Mouse (Mus musculus) limb, embryonic 10.5 days (tissue): ENCODE measurements at regions not wholly inside any gene's neighbourhood (a gene's known extent, or its start where the extent isn't known, plus 50 kb on each side); places are given as distances from the start of the nearest gene placed in this dataset.
A peak's percentile ranks its signal among the peaks of the same experiment; 100 is the strongest.

ENCODE experiments used
- DNase-seq: peaks from one replicate; pipeline ENCODE4 v3.0.0-alpha.2; 2017; ENCODE audit warnings: low spot score
- H3K27ac ChIP-seq: fragments of 300-500 bp; sonication (generic); 2 replicates; pipeline ENCODE4 v1.5.1; 2016; ENCODE audit warnings: mild to moderate bottlenecking
- H3K27me3 ChIP-seq: fragments of 300-500 bp; sonication (generic); 2 replicates; pipeline ENCODE4 v1.6.1; 2016; ENCODE audit warnings: low read depth, mild to moderate bottlenecking; ENCODE audit not compliant: poor library complexity, severe bottlenecking
- H3K36me3 ChIP-seq: fragments of 300-500 bp; sonication (generic); 2 replicates; pipeline ENCODE4 v1.6.1; 2016; ENCODE audit warnings: mild to moderate bottlenecking, moderate library complexity
- H3K4me1 ChIP-seq: fragments of 300-500 bp; sonication (generic); 2 replicates; pipeline ENCODE4 v1.6.1; 2016
- H3K4me3 ChIP-seq: fragments of 300-500 bp; sonication (generic); 2 replicates; pipeline ENCODE4 v1.5.1; 2016; ENCODE audit warnings: mild to moderate bottlenecking, moderate library complexity
- H3K9me3 ChIP-seq: fragments of 300-500 bp; sonication (generic); replicated peaks from 2 replicates; pipeline ENCODE4 v1.6.1; 2016; ENCODE audit warnings: mild to moderate bottlenecking
- WGBS: fragments of 180-500 bp; shearing (Covaris S2); methylation state at CpG from one replicate; pipeline ENCODE4 v1.1.7; 2016; 5-methylcytosine and 5-hydroxymethylcytosine counted together

- Histone ChIP-seq H3K27me3 (no peaks in the 10 kb centered on the region), H3K36me3 (no peaks in the 10 kb centered on the region), H3K4me1 (no peaks in the 10 kb centered on the region), H3K4me3 (no peak overlapping the region), H3K27ac (no peak overlapping the region), H3K9me3 (no peaks in the 10 kb centered on the region)
- WGBS, result 82% methylated on average over 2 of the region's 2 CpGs
- no peak for DNase-seq
Measured at GRCm38 (mm10) chr9:23535872-23536271, 313.0 kb downstream of the Bmper start.

DNA sequence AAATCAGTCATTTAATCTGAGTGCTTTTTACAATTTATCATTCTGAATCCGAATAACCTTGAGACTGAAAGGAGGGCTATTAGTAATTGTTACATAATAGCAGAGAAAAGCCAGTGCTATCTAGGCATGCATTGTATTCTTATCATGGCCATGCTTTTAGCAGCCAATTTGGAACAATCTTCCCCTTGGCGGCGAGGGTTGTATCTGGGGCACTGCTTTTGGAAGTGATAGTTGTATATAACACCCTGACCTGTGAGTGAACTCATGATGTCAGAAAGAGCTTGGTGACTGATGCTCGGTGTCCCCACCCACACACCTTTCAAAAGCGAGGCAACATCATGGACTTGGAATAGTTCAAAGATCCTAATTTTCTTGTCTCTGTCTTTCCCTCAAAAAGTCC lies 315.2 kb downstream of the Bmper start:
- DNase-seq, result no peak
- no peaks in the 10 kb centered on the region for H3K36me3 ChIP-seq
- H3K4me3 ChIP-seq, result no peak overlapping the region
- H3K9me3 ChIP-seq, result no peaks in the 10 kb centered on the region
- no peak overlapping the region for H3K27ac ChIP-seq
- H3K4me1 ChIP-seq, result no peaks in the 10 kb centered on the region
- 80% methylated on average over 5 of the region's 5 CpGs for WGBS
- no peaks in the 10 kb centered on the region for H3K27me3 ChIP-seq

DNA sequence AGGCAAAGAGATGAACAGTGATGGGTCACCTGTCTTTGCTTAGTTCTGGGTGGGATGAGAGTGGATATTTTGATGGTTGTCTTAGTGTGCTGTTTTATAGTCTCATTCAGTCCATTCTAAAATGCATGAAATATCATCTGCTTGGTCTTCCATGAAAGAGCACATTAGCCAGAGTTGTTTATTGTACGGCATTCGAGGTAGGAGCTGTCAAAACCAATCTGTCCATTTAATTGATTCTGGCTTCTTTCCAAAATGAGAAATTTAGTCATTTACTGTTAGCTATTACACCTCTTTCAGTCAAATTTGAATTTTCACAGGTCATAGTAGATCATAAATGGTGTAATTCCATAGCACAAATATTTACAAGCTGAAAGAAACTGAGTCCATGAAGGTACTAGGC lies 328.8 kb downstream of the Bmper start:
- no peak overlapping the region for H3K27ac ChIP-seq
- no peaks in the 10 kb centered on the region for H3K9me3 ChIP-seq
- WGBS, result 90% methylated on average over 2 of the region's 2 CpGs
- H3K4me1 ChIP-seq, result no peaks in the 10 kb centered on the region
- H3K4me3 ChIP-seq, result no peak overlapping the region
- DNase-seq, result no peak
- no peaks in the 10 kb centered on the region for H3K36me3 ChIP-seq
- H3K27me3 ChIP-seq, result no peaks in the 10 kb centered on the region

DNA sequence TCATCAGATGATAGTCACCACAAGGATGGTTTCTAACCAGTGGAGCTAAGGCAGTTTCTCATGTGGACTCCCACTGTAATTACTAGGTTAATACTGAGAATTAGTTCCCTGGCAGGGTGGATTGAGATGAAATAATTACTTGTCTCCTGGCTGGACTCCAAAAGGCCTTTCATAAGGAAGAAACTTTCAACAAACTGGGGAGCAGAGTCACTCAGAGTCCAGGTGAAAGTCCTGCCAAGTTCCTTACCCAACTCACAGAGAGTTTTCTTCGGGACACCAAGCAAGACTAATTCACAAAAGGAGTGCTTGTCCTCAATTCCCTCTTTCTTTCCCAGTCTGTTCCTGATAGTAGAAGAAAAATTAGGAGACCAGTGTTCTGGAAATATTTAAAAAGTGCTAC lies 330.9 kb downstream of the Bmper start:
- Histone ChIP-seq H3K9me3 (no peaks in the 10 kb centered on the region), H3K4me3 (no peak overlapping the region), H3K4me1 (no peaks in the 10 kb centered on the region), H3K27ac (no peak overlapping the region), H3K36me3 (no peaks in the 10 kb centered on the region), H3K27me3 (no peaks in the 10 kb centered on the region)
- 79% methylated on average over 1 of the region's 1 CpGs for WGBS
- no peak for DNase-seq

- no peak for DNase-seq
- no peaks in the 10 kb centered on the region for H3K9me3 ChIP-seq
- H3K27ac ChIP-seq, result no peak overlapping the region
- no peak overlapping the region for H3K4me3 ChIP-seq
- H3K4me1 ChIP-seq, result no peaks in the 10 kb centered on the region
- 90% methylated on average over 3 of the region's 3 CpGs for WGBS
- no peaks in the 10 kb centered on the region for H3K27me3 ChIP-seq
- no peaks in the 10 kb centered on the region for H3K36me3 ChIP-seq
Measured at GRCm38 (mm10) chr9:23557601-23558000, 334.7 kb downstream of the Bmper start.

DNA sequence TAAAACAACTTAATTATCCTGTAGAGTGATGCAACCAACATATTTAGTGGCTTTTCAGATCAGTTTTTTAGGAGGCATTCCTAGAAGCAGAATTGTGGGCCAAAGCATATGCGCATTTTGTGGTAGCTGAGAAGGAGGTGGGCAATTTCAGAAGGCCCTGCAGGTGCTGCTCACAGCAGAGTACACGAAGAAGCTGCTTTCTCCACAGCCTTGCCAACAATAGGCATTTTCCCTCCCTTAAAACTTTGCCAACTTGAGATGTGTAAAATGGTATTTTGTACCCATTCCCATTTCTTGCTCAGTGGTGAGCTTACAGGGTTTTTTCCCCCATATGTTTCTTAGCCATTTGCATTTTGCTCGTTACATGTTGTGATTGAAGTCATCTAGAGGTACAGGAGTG lies 339.0 kb downstream of the Bmper start:
- no peaks in the 10 kb centered on the region for H3K9me3 ChIP-seq
- no peaks in the 10 kb centered on the region for H3K27me3 ChIP-seq
- 78% methylated on average over 3 of the region's 3 CpGs for WGBS
- no peak overlapping the region for H3K4me3 ChIP-seq
- H3K4me1 ChIP-seq, result no peaks in the 10 kb centered on the region
- DNase-seq, result no peak
- H3K27ac ChIP-seq, result no peak overlapping the region
- H3K36me3 ChIP-seq, result no peaks in the 10 kb centered on the region

GRCm38 (mm10) chr9:23567081-23567480 lies 344.2 kb downstream of the Bmper start:
- H3K4me3 ChIP-seq, result no peak overlapping the region
- H3K36me3 ChIP-seq, result no peaks in the 10 kb centered on the region
- H3K27ac ChIP-seq, result no peak overlapping the region
- no peaks in the 10 kb centered on the region for H3K4me1 ChIP-seq
- no peak for DNase-seq
- no peaks in the 10 kb centered on the region for H3K27me3 ChIP-seq
- no peaks in the 10 kb centered on the region for H3K9me3 ChIP-seq

DNA sequence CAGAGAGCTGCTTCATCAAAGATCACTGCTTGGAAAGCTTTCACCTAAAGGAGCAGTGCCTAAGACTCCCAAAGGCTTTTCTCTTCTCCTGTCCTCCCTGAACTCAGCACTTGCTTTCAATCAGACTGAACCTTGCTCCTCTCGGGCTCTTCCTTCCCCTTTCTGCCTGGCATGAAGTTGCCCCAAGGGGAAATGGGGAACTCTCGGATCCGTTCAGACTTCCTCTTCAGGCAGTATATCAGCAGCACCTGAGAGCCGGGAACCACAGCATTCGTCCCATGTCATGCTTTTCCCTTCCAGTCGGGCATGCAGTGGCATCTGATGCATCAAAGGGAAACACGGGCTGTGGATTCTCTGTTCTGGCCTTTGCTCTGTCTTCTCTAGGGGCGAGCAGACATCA lies 347.3 kb downstream of the Bmper start:
- 68% methylated on average over 8 of the region's 8 CpGs for WGBS
- Histone ChIP-seq H3K4me1 (no peaks in the 10 kb centered on the region), H3K27me3 (no peaks in the 10 kb centered on the region), H3K36me3 (no peaks in the 10 kb centered on the region), H3K4me3 (no peak overlapping the region), H3K27ac (no peak overlapping the region), H3K9me3 (no peaks in the 10 kb centered on the region)
- no peak for DNase-seq

GRCm38 (mm10) chr9:23576314-23576713 lies 353.4 kb downstream of the Bmper start:
- Histone ChIP-seq H3K4me1 (no peaks in the 10 kb centered on the region), H3K27me3 (no peaks in the 10 kb centered on the region), H3K4me3 (no peak overlapping the region), H3K27ac (no peak overlapping the region), H3K9me3 (no peaks in the 10 kb centered on the region), H3K36me3 (no peaks in the 10 kb centered on the region)
- DNase-seq, result no peak
- WGBS, result 90% methylated on average over 2 of the region's 2 CpGs

DNA sequence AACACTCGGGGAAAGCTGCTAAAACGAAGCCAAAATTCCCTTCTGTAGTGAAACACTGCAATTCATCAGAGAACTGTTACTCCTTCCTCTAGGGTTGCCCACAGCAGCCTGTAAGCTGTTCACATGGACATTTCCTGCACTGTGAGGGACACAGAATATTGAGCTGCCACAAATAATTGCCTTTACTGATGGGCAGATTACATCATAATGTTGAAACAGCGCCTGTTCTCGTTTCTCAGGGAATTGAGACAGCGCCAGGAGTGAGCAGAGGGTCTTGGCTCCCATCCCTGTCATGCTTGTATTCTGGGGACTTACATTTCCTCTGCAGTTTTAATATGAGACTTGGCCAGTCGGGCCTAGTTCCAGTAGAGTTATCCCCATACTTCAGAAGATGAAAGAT lies 357.3 kb downstream of the Bmper start:
- H3K27me3 ChIP-seq, result no peaks in the 10 kb centered on the region
- H3K9me3 ChIP-seq, result no peaks in the 10 kb centered on the region
- DNase-seq, result no peak
- H3K27ac ChIP-seq, result no peak overlapping the region
- H3K4me3 ChIP-seq, result no peak overlapping the region
- no peaks in the 10 kb centered on the region for H3K36me3 ChIP-seq
- no peaks in the 10 kb centered on the region for H3K4me1 ChIP-seq
- 82% methylated on average over 6 of the region's 6 CpGs for WGBS

GRCm38 (mm10) chr9:23581039-23581606 lies 358.2 kb downstream of the Bmper start:
- Histone ChIP-seq H3K36me3 (no peaks in the 10 kb centered on the region), H3K4me3 (no peak overlapping the region), H3K27me3 (no peaks in the 10 kb centered on the region), H3K27ac (no peak overlapping the region), H3K9me3 (no peaks in the 10 kb centered on the region), H3K4me1 (no peaks in the 10 kb centered on the region)
- DNase-seq, result peak; percentile 70
- 35% methylated on average over 6 of the region's 6 CpGs for WGBS

- H3K27ac ChIP-seq, result no peak overlapping the region
- H3K4me3 ChIP-seq, result no peak overlapping the region
- H3K4me1 ChIP-seq, result no peaks in the 10 kb centered on the region
- DNase-seq, result no peak
- H3K27me3 ChIP-seq, result no peaks in the 10 kb centered on the region
- no peaks in the 10 kb centered on the region for H3K9me3 ChIP-seq
- H3K36me3 ChIP-seq, result no peaks in the 10 kb centered on the region
Measured at GRCm38 (mm10) chr9:23584561-23584960, 361.7 kb downstream of the Bmper start.

DNA sequence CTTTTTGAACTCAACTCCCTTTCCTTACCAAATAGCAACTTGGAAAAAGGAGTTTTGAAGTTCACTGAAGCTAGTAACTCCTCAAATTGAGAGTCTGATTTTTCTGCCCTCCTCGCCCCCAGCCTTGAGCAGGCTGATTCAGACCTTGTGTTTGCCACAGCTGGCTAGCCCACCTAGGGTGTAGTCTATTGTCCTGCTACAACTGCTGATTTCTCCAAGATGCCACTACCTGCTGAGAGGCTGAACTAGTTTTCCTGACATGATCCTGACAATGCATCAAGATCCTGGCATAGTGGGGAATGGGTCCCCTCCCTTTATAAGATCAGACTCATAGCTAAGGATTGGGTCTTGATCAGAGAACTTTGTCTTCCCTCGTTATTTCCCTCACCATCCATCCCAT lies 366.1 kb downstream of the Bmper start:
- 63% methylated on average over 2 of the region's 2 CpGs for WGBS
- Histone ChIP-seq H3K4me3 (no peak overlapping the region), H3K36me3 (no peaks in the 10 kb centered on the region), H3K27me3 (no peaks in the 10 kb centered on the region), H3K27ac (no peak overlapping the region), H3K9me3 (no peaks in the 10 kb centered on the region), H3K4me1 (no peaks in the 10 kb centered on the region)
- DNase-seq, result no peak

- Histone ChIP-seq H3K4me1 (no peaks in the 10 kb centered on the region), H3K9me3 (no peaks in the 10 kb centered on the region), H3K4me3 (no peak overlapping the region), H3K27me3 (no peaks in the 10 kb centered on the region), H3K27ac (no peak overlapping the region), H3K36me3 (no peaks in the 10 kb centered on the region)
- no peak for DNase-seq
Measured at GRCm38 (mm10) chr9:23591906-23592305, 369.0 kb downstream of the Bmper start.
